Mouse (Mus musculus) embryo, embryonic 10 days (tissue): ENCODE measurements around the gene Dscaml1.

Source experiments
- DNase-seq: peaks from one replicate; pipeline ENCODE4 v3.0.0-alpha.2; 2015; ENCODE audit warnings: low spot score

Dscaml1 gene

GRCm38 (mm10) chr9:45633036-45633435, 206.6 kb downstream of the Dscaml1 start:
- no peak for DNase-seq

- no peak for DNase-seq
Observed at GRCm38 (mm10) chr9:45634978-45635377, 208.6 kb downstream of the Dscaml1 start.

GRCm38 (mm10) chr9:45637346-45637745, 210.9 kb downstream of the Dscaml1 start:
- DNase-seq = no peak

- DNase-seq = no peak
Observed at GRCm38 (mm10) chr9:45638184-45638917, 211.9 kb downstream of the Dscaml1 start.

GRCm38 (mm10) chr9:45644833-45645388, 218.5 kb downstream of the Dscaml1 start:
- no peak for DNase-seq

GRCm38 (mm10) chr9:45645526-45645925, 219.1 kb downstream of the Dscaml1 start:
- no peak for DNase-seq

- DNase-seq = peak; percentile 24
Observed at GRCm38 (mm10) chr9:45651078-45651809, 224.8 kb downstream of the Dscaml1 start.

- DNase-seq = no peak
Observed at GRCm38 (mm10) chr9:45651810-45652177, 225.4 kb downstream of the Dscaml1 start.

GRCm38 (mm10) chr9:45657172-45658062, 231.0 kb downstream of the Dscaml1 start:
- peak; percentile 19 for DNase-seq

GRCm38 (mm10) chr9:45660191-45660590, 233.8 kb downstream of the Dscaml1 start:
- DNase-seq = no peak

- DNase-seq = no peak
Observed at GRCm38 (mm10) chr9:45662471-45662870, 236.0 kb downstream of the Dscaml1 start.

- no peak for DNase-seq
Observed at GRCm38 (mm10) chr9:45663386-45664315, 237.2 kb downstream of the Dscaml1 start.

- no peak for DNase-seq
Observed at GRCm38 (mm10) chr9:45664326-45664725, 237.9 kb downstream of the Dscaml1 start.

GRCm38 (mm10) chr9:45664871-45665394, 238.5 kb downstream of the Dscaml1 start:
- DNase-seq = peak; percentile 25

GRCm38 (mm10) chr9:45675931-45676330, 249.5 kb downstream of the Dscaml1 start:
- no peak for DNase-seq

- DNase-seq = no peak
Observed at GRCm38 (mm10) chr9:45676578-45676977, 250.2 kb downstream of the Dscaml1 start.

- DNase-seq = peak; percentile 46
Observed at GRCm38 (mm10) chr9:45677236-45677781, 250.9 kb downstream of the Dscaml1 start.

- no peak for DNase-seq
Observed at GRCm38 (mm10) chr9:45677952-45678663, 251.7 kb downstream of the Dscaml1 start.

- no peak for DNase-seq
Observed at GRCm38 (mm10) chr9:45678664-45679026, 252.2 kb downstream of the Dscaml1 start.

GRCm38 (mm10) chr9:45682461-45682998, 256.1 kb downstream of the Dscaml1 start:
- DNase-seq = no peak
